Mouse (Mus musculus) fibroblast of lung, adult 2 months (primary cell): ENCODE measurements around the gene E330034G19Rik.
"Not testable (repeated sequence)": the region's sequence is repeated elsewhere in the genome, so short reads cannot be mapped to it uniquely, and the experiment has no call there.

Source experiments
- DNase-seq: peaks from one replicate; pipeline ENCODE4 v3.0.0-alpha.2; 2011; ENCODE audit warnings: low read depth

The E330034G19Rik gene

GRCm38 (mm10) chr14:24292914-24293313, at the start of gene E330034G19Rik:
Gene E330034G19Rik (plus strand): TSS chr14:24293214.
- DNase-seq = no peak

GRCm38 (mm10) chr14:24244330-24245176, 48.5 kb upstream of the E330034G19Rik start:
- DNase-seq = no peak

GRCm38 (mm10) chr14:24245177-24246081, 47.6 kb upstream of the E330034G19Rik start, which contains the start of gene Dlg5:
Gene Dlg5 (minus strand): TSS chr14:24245920.
- DNase-seq = no peak

GRCm38 (mm10) chr14:24249926-24250325, 43.1 kb upstream of the E330034G19Rik start:
- DNase-seq = no peak

GRCm38 (mm10) chr14:24251326-24251725, 41.7 kb upstream of the E330034G19Rik start:
- no peak for DNase-seq

GRCm38 (mm10) chr14:24253611-24254202, 39.3 kb upstream of the E330034G19Rik start:
- DNase-seq = peak; percentile 53

- DNase-seq = no peak
Observed at GRCm38 (mm10) chr14:24255956-24256355, 37.1 kb upstream of the E330034G19Rik start.

GRCm38 (mm10) chr14:24260391-24260790, 32.6 kb upstream of the E330034G19Rik start:
- DNase-seq = no peak

- no peak for DNase-seq
Observed at GRCm38 (mm10) chr14:24262382-24262781, 30.6 kb upstream of the E330034G19Rik start.

- DNase-seq = no peak
Observed at GRCm38 (mm10) chr14:24262915-24263314, 30.1 kb upstream of the E330034G19Rik start.

- DNase-seq = no peak
Observed at GRCm38 (mm10) chr14:24269571-24269970, 23.4 kb upstream of the E330034G19Rik start.

GRCm38 (mm10) chr14:24273575-24273974, 19.4 kb upstream of the E330034G19Rik start:
- no peak for DNase-seq

GRCm38 (mm10) chr14:24275534-24275933, 17.5 kb upstream of the E330034G19Rik start:
- no peak for DNase-seq

GRCm38 (mm10) chr14:24281278-24281677, 11.7 kb upstream of the E330034G19Rik start:
- DNase-seq = no peak

- no peak for DNase-seq
Observed at GRCm38 (mm10) chr14:24282276-24282675, 10.7 kb upstream of the E330034G19Rik start.

- DNase-seq = no peak
Observed at GRCm38 (mm10) chr14:24286136-24286535, 6.9 kb upstream of the E330034G19Rik start.

- DNase-seq = no peak
Observed at GRCm38 (mm10) chr14:24290726-24291125, 2.3 kb upstream of the E330034G19Rik start.

GRCm38 (mm10) chr14:24293631-24294030, 617 bp downstream of the E330034G19Rik start:
- DNase-seq = no peak

- not testable (repeated sequence) for DNase-seq
Observed at GRCm38 (mm10) chr14:24302126-24302525, 9.1 kb downstream of the E330034G19Rik start.

- DNase-seq = no peak
Observed at GRCm38 (mm10) chr14:24306667-24307066, 13.7 kb downstream of the E330034G19Rik start.

- no peak for DNase-seq
Observed at GRCm38 (mm10) chr14:24307146-24307545, 14.1 kb downstream of the E330034G19Rik start.

- peak; percentile 17 for DNase-seq
Observed at GRCm38 (mm10) chr14:24311110-24311509, 18.1 kb downstream of the E330034G19Rik start.
